Mouse (Mus musculus) mesoderm, embryonic 11.5 days (tissue): ENCODE results near the gene Ss18l1.
A peak's percentile ranks its signal among the peaks of the same experiment; 100 is the strongest.

ENCODE experiments used
- DNase-seq: peaks from one replicate; pipeline ENCODE4 v3.0.0-alpha.2; 2012; ENCODE audit warnings: low read depth, low spot score

The Ss18l1 gene

DNA sequence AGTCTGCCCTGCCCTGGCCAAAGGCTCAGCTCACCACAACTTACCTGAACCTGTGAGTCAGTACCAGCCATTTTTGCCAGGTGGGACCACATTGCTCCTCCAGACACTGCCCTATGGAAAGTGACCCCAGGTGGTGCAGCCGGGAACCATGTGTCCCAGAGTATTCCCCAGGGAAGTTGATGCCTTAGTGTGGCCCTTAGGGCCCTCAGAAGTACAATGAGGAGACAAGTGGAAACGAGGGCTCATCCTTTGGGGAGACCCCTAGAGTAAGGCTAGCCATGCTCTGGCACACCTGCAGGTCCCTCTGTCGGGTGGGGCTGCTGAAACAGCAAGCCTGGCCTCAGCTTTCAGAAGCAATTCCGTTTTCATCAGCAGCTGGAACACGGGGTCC is 44.3 kb downstream of the Ss18l1 start:
- DNase-seq: no peak

DNA sequence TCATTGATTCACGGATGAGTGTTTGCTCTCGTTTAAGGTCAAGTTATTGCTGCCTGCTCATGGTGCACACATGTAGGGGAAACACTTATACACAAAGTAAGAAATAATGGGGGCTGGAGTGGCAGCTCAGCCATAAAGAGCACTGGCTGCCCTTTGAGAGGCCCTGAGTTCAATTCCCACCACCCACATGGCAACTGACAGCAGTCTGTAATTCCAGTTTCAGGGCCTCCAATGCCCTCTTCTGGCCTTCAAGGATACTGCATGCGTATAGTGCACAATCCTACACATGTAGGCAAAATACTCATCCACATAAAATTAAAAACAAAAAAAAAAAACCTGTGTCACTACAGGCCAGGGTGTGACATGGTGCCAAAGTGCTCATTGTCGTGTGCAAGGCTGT is 45.2 kb downstream of the Ss18l1 start:
- DNase-seq: no peak

DNA sequence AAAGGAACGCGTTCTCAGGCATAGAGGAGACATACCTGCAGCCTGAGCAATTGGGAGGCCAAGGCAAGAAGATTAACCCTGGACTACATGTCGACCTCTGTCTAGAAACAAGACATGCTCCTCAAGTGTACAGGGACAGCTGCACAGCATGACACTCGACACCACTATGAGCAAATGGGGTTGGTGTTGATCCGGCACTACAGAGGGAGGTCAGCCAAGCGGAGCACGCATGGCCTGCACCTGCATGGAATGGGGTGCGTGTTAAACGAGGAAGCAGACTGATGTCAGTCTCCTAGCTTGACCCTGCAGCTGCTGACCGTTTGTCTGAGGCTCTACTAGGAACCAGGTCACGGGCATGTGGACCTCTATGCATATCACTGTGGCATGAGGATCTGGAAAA is 48.0 kb downstream of the Ss18l1 start:
- DNase-seq: no peak

DNA sequence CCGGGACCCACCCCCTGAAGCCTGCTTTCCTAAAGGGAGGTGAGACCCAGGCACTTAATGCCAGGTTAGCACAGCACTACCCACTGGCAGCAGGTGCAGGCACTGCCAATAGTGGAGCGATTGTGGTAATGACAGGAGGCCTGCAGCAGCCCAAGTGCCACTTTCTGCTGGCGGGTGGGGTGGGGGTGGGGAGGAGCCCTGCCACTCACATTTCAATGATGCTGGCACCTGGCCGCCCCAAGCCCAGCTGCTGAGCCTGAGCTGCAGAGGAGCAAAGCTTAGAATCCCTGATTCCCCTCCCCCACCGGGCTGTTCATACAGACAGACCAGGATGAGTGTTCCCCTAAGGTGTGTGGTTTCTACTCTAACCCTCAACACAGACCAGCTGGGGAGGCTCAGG is 53.4 kb downstream of the Ss18l1 start:
- no peak for DNase-seq

DNA sequence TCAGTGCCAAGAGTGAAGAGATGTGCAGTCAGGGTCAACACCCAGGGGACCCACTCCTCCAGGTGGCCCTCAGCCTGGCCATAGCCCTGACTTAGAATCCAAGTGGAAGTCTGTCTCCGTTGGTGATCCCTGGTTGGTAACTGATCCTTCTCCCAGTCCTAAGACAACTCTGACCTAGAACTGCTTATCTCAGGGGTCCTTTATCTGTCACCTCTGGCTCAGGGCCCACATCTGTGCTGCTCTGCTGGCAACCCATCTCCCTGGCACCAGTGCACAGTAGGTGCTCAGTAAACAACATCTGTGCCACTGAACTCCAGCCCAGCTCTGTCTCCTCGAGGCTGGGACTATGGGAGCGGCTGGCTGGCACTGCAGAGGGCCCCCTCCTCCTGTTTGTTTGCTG is 55.3 kb downstream of the Ss18l1 start:
- DNase-seq: no peak

DNA sequence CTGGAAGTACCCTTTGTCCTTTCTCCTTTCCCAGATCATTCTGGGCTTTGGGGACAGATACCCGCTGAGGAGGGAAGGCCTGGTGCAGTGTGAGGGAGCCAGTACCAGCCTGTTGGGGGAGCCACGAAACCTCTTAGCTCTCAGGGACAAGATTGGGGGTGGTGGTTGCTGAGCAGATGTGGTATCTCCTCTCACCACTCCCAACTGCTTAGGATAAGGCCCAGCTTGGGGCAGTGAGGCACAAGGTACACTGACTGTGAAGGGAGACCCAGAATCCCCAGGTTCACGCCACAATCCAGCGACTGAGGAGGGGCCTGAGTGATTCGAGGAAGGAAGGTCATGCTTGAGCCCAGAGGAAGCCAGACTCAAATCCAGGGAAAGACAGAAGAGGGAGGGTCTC is 55.9 kb downstream of the Ss18l1 start:
- no peak for DNase-seq

DNA sequence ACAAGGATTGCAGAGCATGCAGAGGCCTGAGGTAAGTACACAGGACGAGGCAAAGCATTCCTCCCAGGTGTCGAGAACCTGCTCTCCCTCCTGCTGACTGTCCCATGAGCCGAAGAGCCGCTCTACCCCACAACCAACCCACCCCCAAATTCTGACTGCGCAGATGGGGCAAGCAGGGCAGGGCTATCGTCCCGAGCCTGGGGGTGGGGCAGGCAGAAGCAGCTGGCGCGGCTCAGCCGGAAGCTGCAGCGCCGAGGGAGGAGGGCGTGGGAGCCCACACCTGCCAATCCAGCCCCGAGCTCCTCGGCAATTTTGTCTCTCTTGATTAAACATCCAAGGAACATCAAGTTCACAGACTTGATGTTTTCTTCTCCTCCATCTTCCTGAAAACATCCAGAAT is 57.2 kb downstream of the Ss18l1 start:
- no peak for DNase-seq

DNA sequence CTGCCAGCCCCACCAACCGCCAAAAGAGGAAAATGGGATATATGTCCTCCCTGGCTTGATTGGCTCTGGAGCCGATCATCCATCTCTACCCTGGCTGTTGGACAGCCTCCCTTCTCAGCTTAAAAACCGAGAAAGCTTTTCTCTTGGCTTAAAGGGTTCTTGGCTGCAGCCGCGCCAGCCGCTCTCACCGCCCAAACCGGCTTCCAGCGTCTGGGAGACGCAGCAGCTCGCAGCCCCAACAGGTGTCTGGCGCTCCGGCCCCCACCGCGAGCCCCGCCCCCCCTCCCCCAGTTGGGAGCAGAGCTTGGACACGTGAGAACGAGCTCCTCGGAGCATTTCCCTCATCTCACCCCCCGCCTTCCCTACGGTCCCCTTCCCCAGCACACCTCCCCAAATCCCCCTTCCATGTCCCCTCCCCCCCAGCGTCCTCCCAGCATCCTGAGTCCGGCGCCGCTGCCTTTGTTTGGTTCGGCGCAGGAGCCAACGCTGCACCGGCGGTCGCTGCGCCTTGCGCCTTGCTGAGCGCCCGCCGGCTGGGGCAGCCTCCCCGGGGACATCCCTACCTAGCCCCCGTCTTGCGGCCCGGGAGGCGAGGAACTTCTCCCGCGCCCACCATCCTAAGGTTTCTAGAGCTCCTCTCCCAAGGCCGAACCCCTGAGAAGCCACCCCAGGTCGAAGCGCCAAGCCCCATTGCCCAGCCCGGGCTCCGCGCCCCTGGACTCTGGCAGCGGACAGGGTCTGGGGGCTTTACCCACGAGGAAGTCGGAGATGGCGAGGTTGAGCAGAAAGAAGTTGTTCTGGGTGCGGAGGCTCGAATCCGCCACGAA is 61.1 kb downstream of the Ss18l1 start:
- no peak for DNase-seq

DNA sequence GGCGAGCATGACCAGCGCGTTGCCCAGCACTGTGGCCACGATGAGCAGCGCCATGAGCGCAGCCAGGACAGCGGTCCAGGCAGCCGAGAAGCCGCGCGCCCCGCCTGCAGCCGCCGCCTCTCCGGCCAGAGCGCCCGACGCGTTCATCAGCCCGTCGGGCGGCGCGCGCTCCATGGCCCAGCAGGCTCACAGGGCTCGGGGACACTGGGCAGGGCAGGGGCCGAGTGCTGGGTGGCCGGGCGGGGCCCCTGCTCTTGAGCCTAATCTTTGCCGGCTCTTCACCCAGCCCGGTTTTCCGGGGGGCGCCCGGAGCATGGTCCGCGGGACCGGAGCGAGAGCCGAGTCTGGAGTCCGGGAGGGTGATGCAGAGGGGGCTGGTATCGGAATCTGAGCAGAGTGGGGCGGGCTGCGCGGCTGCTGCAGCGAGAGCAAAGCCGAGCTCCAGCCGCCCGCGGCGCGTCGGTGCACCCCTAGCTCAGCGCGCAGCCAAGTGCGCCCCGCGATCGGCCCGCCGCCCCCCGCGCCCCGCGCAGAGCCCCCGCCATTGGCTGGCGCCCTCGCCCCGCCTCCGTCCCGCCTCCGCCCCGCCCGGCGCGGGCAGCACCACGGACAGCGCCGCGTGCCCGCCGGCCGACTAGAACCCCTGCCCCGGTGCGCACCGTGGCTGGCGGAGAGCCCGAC is 61.8 kb downstream of the Ss18l1 start, which contains the start of gene Hrh3:
Hrh3 (minus strand) TSS at position 511 of the 681 bp plus-strand sequence.
- DNase-seq: peak; percentile 71

DNA sequence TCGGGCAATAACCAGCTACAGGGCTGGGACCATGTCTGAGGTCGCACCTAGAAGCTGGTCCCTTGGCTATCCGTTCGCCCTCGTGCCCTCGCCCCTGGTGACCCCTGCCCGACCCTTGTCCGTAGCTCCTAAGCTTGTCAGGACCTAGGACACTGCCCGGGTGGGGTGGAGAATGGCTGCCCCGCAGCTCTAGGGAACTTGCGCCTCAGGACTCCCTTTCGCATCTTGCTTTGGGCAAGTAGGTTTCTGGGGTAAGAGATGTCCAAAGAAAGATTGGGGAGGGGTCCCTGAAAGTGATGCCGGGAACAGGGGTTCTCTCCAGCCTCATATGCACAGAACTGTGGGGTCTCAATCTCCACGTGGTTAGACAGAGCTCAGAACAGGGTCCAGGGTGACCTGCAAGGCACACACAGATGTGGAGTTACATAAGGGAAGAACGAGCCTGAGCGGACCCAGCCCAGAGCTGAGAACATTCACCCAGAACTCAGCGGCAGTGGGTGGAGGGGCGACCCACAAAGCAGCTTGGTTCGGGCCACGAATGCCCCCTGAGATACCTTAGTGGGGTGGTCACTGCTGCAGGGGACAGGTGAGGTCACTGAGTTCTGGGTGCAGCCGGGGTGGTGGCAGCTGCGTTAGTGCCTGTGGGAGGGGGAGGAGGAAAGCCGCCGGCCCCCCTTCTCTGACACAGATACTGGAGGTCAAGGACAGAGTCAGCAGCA is 62.5 kb downstream of the Ss18l1 start:
- no peak for DNase-seq

DNA sequence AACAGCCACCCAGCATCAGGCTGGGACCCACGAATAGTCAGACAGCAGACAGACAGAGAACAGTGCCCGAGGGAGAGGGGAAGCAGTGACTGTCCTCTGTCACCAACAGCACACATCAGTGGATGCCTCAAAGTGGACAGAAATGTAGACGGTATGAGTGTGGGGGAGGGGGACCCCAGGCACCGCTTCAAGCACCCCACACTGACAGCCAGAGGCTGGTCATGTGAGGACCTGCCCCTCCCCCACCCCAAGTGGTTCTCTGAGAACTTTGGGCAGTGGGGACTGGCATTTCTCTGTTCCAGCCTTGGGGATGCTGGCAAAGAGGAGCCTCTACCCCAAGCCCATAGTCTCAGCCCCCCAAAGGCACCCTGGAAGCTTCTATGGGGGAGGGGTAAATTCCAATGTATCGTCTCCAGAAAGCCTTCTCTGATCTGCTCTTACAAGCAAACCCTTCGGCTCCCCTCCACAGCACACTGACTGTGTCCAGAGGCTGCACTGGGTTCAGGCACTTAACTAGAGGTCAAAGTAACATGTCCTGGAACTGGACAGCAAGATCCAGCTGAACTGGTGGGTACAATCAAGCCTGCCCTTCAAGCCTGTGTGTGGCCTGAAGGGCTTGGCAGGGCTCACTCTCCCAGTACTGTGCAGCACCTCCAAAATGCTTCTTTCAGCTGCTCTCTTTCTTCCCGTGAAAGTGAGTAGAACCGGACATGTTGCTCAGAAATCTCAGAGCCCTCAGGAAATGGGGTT is 63.3 kb downstream of the Ss18l1 start:
- DNase-seq: no peak

DNA sequence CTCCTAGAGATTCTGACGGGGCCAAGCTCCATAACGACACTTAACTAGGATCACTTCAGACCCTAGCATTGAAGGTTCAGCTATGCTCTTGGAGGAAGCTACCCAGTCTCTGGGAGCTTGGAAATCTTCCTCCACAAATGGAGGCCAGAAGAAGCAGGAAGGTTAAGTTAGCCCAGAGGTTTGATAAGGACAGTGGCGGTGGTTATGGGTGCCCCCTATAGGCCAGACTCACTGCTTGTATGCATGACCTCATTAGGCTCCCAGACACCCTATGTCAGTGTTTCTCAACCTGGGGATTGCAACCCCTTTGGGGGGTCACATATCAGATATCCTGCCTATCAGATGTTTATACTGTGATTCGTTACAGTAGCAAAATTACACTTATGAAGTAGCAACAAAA is 64.8 kb downstream of the Ss18l1 start:
- DNase-seq: no peak

DNA sequence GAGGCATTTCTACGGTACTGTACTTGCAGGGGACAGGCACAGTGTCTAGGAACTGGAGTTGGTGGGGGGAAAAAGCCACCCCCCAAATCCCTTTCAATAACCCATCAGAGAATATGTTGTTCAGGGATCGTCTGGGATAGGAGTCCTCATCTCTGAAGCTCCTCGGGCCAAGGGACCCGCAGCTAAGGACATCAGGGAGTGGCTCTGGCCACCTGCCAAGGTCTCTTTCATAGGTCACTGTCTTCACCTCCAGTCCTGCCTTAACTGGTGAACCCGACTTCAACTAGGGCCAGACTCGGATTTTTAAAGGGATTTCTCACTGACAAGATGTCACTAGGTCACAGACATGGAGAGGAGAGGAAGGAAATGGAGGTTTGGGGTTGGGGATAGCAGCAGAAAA is 66.0 kb downstream of the Ss18l1 start:
- DNase-seq: no peak

DNA sequence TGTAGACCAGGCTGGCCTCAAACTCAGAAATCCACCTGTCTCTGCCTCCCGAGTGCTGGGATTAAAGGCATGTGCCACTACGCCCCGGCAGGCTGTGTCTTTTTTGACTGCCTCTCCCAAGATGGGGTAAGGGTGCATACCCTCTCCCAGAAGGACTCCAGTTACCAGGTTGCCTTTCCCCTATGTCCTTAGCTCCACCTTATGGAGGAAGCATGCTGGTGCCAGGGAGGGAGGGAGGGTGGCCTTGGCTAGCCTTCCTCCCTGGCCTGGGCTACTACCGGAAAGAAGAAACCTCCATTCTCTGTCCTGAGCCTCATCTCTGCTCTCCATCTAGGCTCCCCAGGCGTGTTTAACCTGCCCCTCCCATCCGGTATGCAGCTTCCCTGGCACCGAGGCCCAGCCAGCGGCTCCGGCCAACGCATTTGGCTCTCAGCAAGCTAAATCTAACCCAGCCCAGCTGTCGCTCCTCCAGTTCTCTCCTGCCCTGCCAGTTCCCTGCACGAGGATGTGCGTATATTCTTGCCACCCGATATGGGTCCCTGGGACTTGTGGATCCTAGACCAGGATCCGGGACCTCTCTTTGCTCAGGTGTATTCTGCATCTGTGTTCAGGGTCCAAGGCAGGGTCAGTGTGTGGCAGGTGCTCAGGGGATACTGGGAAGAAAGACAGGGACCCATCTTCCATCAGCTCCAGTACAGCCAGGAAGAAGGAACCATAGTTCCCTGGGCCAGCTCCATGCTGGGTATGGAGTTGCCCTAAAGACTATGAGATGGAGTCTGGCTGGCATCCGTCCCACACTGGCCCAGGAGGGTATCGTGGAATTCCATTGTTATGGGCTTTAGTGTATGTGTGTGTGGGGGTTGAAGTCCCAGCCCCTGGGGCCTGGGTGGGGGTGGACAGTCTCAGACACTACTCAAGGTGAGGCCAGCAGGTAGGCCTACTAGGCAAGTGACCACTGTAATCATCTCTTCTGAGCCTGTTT is 71.9 kb downstream of the Ss18l1 start:
- no peak for DNase-seq

DNA sequence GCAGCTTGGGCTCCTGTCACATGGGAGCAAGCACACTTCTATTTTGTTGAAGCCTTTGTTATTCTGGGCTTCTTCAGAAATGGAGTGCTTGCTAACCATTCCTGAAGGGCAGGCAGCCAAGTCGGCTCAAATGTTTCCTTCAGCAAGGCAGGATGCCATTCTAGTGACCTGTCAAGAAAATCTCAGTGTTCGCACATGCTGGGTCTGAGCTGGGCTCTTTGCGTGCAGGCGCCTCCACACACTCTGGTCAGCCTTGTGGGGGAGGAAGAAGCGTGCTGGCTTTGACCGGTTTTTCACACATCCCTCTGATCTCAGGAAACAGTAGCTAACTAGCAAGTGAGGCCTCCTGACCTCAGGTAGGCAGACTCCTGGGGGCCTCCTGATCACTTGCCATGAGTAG is 73.0 kb downstream of the Ss18l1 start:
- no peak for DNase-seq

DNA sequence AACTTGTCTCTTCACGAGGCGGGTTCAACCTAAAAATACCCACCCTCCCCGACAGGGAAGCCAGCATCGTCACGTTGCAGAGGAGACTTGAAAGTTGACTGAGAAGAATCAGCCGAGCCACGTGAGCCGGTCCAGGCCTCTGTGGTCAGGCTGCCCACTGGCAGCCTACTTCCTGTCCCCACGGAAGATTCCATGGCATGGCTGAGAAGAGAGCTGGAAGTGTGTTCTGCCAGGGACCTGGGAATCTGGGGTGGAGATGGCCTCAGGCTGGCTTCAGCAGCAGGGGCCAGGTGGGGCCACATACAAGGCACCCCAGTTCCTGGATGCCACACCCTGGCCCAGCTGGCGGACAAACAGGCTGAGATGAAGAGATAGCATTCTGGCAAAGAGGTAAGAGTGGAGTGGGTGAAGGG is 73.8 kb downstream of the Ss18l1 start:
- DNase-seq: no peak

DNA sequence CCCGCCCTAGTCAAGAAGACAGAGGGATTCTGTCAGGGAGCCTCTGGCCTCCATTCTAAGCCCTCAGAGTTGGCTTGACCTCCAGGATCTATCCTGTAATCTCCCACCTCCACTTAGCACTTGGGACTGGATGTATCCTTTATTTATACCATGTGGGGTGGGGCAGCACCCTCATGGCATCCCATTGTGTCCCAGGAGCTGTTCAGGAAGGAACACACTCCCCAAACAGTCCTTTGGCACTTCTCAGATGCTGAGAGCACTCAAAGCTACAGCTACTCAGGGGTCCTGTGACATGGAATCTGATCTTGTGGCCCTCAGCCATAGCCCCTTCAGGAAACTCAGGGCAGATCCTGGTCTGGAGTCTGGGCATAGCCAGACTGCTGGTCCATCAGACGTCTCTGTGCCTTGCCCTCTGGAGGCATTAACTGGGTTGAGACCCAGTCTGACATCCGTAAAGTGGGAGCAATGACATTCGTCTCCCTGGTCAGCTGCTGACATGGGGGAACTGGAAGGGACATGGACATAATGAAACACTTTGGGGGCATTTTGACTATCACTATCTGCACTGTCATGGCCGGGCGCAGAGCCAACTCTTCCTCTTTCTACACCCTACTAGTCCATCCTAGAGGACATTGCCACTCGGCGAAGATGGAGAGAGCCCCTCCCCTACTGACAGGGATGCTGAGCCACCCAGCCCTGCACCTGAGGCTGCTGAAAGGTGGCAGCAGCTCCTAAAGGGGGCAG is 74.6 kb downstream of the Ss18l1 start:
- DNase-seq: no peak

DNA sequence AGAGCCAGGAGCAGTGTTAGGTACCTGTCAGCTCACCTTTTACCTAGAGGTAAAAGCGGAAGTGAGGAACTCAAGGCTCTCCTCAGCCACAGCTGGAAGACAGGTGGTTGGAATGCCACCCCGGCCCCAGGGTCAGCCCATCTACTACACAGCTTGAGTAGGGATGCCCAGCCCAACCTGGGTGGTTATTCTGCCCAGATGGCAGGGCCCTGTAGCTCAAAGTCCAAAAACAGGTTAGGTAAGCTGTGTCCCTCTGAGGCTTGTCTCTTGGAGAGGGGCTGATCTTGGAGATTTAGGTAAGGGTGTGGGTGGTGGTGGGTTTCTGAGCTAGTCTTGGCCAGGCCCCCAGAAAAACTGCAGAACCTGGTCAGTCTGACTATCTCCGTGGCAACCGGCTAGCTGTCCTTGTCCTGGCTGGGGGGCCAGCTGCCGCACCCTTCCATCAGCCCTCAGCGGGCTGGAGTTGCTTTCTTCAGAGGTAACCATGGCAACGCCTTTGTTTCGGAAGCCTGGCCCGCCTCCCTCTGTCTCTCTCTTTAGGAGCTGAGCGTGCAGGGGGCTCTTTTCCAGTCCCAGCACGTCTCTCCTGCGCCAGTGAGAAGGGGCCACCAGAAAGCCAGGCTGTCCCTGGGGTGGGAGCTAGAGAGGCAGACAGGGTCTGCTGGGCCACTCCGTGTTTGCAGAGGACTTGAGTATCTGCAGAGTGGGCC is 75.3 kb downstream of the Ss18l1 start:
- DNase-seq: peak; percentile 83
